Mouse (Mus musculus) left cerebral cortex, postnatal 14 days (tissue): ENCODE measurements around the gene Mrpl43. TPM values are rescaled to one million over a fixed set of nuclear protein-coding genes. Genes with fewer than 3 reads are reported as not detected.
"Not testable (repeated sequence)": the region's sequence is repeated elsewhere in the genome, so short reads cannot be mapped to it uniquely, and the experiment has no call there.

Experiments
- DNase-seq, 2 experiments: peaks; one replicate each; pipeline ENCODE4 v3.0.0; 2021 to 2022; ENCODE audit warnings: low spot score in 2 of 2, mixed read lengths in 1 of 2
- intact Hi-C: fragments of 180-260 bp; cut with DNase I; formaldehyde crosslinking; loops from one replicate; pipeline ENCODE4 v1.15.1; 2025
- long read RNA-seq, 2 experiments: library from polyadenylated mRNA; stranded (forward); transcript quantifications; one replicate each; pipeline ENCODE4 v2.0.0; 2021
- total RNA-seq, 2 experiments: library from RNA; stranded (reverse); gene quantifications; 2 replicates each; pipeline ENCODE4 v1.2.3; 2021

Mrpl43 gene
- 10 to 100 TPM; 41.2 to 44.6 TPM for total RNA-seq
- long read RNA-seq, experiment 1, transcript Mrpl43-201 (3 exons, 1,398 nt), result major isoform, 45 of 53 reads
- long read RNA-seq, experiment 1, partial matches to known transcripts, result 4 of 53 reads
- long read RNA-seq, experiment 1, other reads (novel, unspliced or antisense), result 2 of 53 reads
- long read RNA-seq, experiment 2, transcript Mrpl43-201 (3 exons, 1,398 nt), result major isoform, 17 of 24 reads
- long read RNA-seq, experiment 2, partial matches to known transcripts, result 2 of 24 reads
- long read RNA-seq, experiment 2, other reads (novel, unspliced or antisense), result 1 of 24 reads

DNA sequence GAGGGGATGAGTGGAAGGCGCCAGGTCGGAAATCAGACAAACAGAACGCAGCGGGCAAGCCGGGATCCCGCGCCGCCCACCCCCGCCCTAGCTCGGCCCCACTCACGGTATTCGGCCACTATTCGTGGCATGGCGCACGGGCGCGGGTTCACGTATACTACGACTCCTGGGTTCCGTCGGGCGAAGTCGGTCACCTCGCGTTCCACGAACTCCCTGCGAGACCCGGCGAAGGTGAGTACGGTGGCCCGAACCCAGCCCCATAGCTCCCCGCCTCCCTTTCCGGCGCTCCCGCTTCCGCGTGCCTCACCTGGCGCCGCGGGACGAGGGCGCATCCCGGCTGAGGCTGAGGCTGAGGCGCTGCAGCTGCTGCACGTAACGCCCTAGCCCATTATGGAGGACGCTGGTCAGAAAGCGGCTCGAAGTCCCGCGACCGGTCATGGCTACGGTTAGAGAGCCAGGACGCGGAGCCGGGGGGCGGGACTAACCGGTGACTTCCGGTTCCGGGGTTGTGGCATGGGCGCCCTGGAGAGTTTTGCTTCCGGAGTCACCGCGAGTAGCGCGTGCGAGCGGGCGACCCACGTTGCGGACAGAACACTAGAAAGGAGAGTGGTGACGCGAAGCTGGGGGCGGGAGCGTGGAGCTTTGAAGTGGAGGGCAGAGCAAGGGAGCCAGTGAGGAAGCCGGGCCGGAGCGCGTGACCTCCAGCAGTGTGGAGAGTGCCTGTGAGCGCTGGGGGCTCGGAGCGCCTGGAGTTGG is at the start of gene Mrpl43:
Gene Mrpl43 (minus strand): TSS at position 486 of the 756 bp plus-strand sequence.
- peak; percentile 97 for DNase-seq
- intact Hi-C loops, result no loop called here

DNA sequence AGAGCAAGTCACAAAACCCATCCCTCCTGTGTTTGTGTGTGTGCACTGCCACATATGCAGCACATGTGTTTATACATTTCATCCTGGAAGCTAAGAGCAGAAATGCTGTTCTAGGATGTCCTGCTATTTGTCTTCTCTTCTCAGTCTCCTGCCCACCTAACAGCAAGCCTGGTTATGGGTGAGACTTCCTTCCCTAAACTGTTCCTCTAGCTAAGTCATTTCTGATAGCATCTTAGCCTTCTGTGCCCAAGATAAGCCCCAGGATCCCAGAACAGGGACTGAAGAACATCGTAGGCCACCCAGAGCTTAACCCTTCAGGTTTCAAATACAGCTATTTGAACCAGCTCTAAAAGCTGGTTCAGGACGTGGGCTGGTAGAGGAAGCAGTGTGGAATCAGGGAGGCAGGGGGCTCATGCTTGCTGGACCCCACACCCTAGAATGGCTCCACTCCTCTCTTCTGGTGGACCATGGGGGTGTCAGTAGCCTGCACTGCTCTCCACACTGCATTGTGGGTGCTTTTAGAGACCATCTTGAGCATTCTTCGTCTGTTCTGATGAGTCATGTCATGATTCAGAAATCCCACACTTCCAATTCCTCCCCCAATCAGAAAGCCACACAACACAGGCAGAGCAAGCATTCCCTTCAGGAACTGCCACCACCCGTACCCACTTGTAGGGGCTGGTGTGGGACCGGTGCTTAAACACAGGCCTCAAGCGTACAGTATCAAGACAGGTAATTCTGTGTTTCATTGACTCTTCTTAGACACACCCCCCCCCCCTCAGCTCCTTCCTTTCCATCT is 48.8 kb upstream of the Mrpl43 start:
- peak in 1 of 2 experiments; percentile 70 for DNase-seq
- intact Hi-C loops, result no loop called here

DNA sequence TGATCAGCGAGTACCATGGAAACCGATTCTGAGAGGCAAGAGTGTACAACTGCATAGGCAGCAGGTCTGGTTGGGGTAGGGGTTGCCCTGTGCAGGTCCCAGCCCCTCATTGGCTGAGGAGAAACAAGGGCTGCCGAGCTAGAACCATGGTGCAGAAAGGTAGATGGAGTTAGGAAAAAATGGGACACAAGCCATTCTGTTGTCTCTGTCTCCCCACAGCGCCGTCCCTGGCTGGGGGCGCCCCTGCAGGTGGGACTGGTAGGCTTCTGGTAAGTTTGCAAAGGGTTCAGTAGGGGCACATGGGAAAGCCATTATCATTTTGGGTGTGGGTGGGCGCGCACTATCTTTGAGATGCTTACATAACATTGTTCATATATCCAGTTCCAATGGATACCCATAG is 47.2 kb upstream of the Mrpl43 start:
- DNase-seq, result no peak
- intact Hi-C loops, result no loop called here

DNA sequence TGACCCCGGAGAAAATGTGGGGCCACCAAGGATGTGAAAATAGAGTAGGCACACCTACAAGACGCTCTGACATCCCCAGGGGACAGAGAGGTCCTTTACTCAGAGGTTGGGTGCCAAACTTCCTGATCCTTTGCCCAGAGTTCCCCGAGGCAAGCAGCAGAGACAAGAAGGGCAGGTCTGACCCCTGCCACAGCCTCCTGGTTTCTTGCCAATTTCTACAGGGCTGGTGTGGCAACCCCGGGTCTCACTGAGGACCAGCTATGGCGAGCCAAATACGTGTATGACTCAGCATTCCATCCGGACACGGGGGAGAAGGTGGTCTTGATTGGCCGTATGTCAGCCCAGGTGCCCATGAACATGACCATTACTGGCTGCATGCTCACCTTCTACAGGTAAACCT is 43.3 kb upstream of the Mrpl43 start:
- intact Hi-C loops, result no loop called here

DNA sequence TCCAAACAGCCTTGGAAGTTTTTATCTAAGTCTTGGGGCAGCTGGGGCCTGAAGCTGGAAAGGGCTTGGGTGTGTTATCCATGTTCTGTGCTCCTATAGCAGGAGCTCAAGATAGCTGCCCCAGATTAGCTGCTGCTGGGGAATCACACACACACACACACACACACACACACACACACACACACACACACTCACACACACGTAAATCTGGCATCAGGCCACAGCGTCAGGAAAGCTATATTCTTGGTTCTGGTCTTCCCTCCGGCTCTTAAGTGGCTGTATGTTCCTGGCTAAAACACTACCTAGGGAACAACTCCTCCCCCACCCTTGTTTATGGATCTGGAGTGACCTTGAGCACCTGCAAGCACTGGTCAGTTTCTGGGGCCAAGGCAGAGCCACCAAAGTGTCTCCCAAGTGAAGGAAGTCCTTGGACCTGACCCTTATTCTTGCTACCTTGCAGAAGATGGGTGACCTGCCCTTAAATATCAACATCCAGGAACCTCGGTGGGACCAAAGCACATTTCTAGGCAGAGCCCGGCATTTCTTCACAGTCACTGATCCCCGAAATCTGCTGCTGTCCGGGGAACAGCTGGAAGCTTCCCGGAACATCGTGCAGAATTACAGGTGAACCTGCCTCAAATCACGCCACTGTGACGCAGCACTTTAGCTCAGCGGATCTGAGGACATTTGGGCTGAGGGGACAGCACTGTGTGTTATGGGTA is 42.6 kb upstream of the Mrpl43 start:
- no peak for DNase-seq
- intact Hi-C loops, result no loop called here

More for the DNA sequence above, 43.3 kb upstream of the Mrpl43 start:
- DNase-seq, result no peak

DNA sequence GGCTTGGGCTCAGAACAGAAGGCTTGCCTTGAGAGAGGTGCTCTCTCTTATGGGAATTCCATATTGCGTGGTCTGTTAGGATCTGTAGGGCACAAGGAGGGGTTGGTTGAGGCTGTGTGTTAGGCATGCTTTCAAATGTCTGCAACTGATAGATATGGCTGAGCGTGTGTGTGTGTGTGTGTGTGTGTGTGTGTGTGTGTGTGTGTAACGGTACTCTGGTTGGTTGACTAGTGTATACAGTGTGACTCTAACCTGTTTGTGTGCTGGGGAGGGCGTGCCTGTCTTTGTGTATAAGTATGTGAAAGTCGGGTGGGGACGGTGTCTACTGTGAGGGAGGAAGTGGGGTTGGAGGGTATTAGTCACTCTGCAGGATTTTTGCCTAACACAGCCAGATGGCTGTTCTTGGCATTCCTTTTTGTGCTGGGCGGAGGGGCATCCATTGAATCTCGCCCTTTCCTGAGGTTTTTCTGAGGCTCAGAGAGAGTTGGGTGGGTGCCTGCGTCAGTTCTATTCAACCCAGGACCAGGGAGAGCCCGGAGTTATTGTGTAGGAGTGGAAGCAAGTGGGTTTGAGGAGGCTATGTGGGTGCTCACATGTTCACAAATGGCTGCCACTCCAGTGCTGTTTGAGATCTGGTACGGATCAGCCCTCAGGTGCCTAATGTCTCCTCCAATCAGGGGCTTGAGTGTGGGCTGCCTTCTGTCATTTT is 41.8 kb upstream of the Mrpl43 start:
- intact Hi-C loops, result loop anchor here (1.0 kb wide), 1 partner anchor 31 kb away; no protein-coding TSS in a partner anchor
- peak; percentile 78 to 95 for DNase-seq

DNA sequence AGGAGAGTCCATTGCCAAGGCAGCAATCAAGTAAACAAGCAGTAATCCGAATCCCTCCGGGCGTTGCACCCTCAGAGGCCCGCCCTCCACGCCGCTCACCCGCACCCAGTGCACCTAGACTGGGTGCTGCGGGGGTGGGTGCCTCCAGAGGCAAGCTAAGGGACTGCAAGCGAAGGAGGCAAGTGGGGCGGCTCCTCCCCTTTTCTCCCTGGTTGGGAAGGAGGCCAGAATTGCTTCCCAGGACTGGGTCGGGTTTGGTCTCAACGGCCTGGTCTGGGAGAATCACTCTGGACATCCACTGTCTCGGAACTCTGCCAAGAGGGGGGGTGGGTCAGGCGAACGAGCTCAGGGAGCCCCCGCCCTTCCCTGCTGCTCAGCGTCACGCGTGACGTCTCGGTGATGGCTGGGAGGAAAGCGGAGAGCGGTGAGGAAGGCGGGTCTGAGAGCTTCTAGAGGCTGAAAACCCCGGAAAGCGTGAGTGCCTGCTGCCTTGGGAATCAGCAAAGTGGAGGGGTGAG is 41.2 kb upstream of the Mrpl43 start, which contains the start of gene Sfxn3:
Gene Sfxn3 (plus strand): TSS at position 87 of the 518 bp plus-strand sequence.
- intact Hi-C loops, result loop anchor here (1.0 kb wide), 1 partner anchor 30 kb away; no protein-coding TSS in a partner anchor
- peak; percentile 93 to 96 for DNase-seq

DNA sequence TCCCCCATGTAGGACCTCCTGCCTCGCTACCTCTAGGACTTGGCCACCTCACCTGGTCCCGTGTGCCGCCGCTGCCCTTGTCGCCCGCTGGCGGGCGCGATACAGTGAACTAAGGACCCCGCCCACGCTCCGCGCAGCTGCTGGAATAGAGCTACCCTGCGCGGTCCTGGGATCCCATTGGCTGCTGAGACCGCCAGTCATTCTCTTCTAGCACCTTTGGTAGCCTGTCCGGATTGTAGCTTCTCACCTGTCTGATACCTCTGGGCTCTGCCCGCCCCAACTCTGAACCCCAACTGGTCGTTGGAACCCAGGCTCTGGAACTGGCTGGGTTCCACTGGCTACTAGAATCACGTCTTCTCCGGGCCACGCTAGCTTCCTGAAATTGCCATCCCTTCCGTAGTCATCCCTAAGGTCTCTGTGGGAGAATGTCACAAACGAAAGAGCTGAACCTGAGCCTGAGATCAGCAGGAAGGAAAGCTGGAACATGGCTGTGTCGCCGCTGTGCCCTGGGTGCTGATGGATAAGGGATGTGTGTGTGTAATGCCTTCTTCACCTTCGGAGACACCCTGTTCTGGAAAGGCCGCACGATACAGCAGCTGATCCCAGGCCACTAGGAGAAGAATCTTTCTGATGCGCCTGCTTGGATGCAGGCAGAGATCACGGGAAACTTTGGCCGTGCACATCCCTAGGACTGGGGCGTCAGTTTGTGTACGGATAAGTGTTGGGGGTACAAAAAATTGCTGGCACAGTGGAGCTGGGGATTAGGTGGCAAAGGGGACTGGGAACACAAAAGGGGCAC is 40.5 kb upstream of the Mrpl43 start:
- DNase-seq, result peak; percentile 87 to 93
- intact Hi-C loops, result loop anchor here (1.0 kb wide), 1 partner anchor 29 kb away; no protein-coding TSS in a partner anchor

DNA sequence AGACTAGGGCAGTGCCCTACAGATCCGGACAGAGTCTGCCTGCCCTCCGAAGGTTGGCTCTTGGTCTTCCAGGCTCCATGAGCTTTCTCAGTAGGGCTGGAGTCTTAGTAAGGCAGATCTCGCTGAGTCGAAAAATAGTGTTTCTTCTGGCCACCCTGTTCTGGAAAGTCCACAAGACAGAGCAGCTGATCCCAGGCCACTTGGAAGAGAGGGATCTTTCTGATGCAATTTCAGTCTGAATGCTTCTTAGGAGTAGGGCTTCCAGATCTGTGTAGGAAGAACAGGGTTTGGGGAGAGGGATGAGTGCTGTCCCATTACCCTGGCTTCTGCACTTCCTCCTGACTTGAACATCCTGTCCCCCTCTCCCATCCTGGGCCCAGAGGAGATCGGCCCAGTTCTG is 39.4 kb upstream of the Mrpl43 start, which contains the start of gene Pdzd7:
Gene Pdzd7 (minus strand): TSS at position 67 of the 400 bp plus-strand sequence.
- no peak for DNase-seq
- intact Hi-C loops, result no loop called here

DNA sequence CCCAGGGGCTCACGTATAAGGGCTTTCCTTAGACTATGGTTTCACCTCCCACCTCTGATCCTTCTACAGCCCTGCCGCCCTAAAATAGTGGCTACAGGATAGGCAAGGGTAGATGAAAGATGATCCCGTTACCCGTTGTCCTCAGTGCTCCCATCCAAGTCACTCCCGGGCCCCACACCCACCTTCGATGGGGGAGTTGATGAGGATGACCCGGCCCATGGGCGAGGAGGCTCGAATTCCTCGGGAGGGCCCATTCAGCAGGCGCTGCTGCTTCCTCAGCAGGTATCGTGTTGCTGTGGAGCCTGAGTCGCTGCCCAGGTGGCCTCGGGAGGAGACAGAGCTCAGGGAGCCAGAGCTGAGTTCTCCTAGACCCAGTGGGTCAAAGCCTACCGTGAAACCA is 39.0 kb upstream of the Mrpl43 start:
- intact Hi-C loops, result no loop called here
- DNase-seq, result no peak

DNA sequence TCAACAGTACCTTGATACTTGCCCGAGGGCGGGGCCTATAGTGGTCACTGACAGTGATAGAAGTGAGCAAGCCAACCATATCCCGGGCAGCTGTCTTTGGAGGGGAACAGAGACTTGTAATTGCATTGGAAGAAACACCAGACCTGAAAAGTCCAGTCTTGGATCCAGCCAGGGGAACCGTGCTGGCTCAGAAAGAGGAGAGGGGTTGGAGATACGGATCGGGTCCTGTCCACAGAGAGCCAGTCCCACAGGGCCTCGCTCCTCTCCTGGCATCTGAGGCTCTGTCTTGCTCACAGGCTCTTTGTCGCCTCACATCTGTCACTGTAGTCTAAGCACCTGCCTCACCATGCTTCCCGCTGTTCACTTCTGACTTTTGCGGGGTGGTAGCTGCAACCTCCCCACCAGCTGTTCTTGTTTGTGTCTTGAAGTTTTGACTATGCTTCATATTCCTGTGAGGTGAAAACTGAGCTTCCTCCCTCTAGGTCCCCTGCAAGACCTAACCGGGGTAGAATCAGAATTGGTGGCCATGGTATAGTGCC is 38.2 kb upstream of the Mrpl43 start:
- intact Hi-C loops, result no loop called here

DNA sequence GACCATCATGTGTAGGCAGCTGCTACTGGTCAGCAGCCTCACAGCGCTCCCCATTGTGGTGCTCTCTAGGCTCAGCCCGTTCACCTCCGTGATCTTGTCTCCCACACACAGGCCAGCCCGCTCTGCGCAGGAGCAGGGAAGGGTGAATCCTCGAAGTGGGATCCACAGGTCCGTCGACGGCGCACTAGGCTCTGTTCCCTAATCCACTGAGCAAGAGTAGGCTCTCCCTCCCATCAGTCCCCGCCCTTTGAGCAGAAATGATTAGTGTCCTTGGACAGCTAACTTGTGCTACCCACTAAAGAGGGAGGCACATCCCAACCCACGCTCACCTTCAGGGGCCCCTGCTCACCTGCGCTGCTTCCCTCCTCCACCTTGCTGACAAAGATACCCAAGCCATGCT is 34.0 kb upstream of the Mrpl43 start:
- intact Hi-C loops, result no loop called here
- no peak for DNase-seq

More for the DNA sequence above, 38.2 kb upstream of the Mrpl43 start:
- DNase-seq, result no peak

DNA sequence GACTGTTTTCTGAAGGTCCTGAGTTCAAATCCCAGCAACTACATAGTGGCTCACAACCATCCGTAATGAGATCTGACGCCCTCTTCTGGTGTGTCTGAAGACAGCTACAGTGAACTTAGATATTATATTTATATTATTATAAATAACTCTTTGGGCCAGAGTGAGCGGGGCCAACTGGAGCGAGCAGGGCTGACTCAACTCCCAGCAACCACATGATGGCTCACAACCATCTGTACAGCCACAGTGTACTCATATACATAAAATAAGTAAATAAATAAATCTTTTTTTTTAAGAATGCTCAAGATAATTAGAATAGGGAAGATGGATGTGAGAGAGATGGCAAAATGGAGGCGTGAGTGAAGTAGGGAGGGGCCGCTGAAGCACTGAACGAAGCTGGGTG is 32.0 kb upstream of the Mrpl43 start:
- intact Hi-C loops, result not testable (repeated sequence)

DNA sequence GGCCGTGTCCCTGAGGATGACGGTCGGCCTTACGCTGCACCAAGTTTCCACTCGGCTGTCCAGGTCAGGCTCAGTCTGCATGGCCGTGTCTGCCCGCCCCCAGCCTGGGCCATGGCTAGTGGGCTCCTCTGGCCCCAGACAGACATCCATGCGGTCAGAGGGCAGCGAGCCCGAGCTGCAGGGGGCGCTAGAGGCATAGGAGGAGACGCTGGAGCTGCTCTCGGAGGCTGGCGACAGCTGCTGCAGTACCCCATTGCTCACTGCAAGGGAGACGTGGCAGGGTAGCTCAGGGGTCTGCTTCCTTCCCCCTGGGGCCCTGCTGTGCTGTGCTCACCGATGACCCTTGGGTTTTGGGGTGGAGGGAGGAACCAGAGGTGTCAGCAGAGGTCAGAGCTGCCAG is 30.6 kb upstream of the Mrpl43 start:
- intact Hi-C loops, result no loop called here
- DNase-seq, result no peak

More for the DNA sequence above, 32.0 kb upstream of the Mrpl43 start:
- not testable (repeated sequence) for DNase-seq

DNA sequence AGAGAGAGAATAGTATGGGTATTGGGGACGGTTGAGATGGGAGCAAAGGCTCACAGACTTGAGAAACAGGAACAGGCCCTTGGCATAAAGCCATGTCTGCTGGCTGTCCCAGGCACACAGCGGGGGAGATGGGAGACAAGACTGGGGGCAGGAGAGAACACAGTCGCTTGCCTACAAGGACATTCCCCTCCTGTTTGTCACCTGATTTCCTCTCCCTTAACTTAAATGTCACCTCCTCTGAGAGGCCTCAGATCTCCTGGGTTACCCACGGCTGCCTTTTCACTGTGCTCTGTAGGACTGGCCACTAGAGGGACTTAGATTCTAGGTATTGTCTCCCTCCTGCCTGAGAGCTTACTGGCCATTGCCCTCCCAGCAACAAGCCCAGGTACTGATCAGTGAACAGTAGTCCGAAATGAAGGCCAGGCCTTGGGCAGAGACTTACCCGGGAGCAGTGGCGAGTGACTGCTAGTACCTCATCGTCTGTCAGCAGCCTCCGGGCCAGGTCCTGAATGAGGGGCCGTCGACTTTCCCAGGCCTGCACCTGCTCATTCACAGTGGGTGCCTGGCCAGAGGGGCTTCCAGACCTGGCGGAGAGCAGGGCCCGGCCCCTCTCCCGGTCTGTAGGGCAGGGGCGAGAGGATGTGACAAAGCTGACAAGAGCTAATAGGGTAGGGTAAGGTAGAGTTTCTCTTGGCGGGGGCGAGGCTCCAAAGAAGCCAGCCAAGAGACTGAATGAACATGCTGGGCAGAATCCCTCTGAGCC is 26.5 kb upstream of the Mrpl43 start:
- DNase-seq, result no peak
- intact Hi-C loops, result loop anchor here (5.0 kb wide), 1 partner anchor 45 kb away; the partner anchor contains the start of gene Sema4g

DNA sequence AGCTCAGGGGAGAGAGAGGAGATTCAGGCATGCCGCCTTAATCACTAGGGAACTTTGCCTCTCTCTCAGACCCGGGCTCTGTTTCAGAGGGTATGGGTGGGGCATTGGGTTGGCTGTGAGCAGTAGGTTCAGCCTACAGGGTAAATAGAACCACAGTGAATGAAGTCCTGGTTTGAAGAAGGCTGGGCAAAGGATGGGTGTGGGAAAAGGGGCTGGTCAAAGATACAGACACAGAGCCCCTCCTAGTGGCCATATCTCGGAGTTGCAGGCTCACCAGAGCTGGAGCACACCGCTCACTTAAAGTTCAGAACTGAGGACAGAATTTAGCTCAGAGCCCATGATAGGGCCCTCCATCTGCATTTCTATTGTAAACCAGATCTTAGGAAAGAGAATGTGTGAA is 25.5 kb upstream of the Mrpl43 start:
- intact Hi-C loops, result loop anchor here (2.0 to 5.0 kb wide), 2 partner anchors 19 to 44 kb away; partner anchors contain the start of gene Sema4g

More for the DNA sequence above, 25.5 kb upstream of the Mrpl43 start:
- peak; percentile 81 to 86 for DNase-seq
